Mouse (Mus musculus): ENCODE results near the gene Gna13.

The Gna13 gene

GRCm38 (mm10) chr11:109375412-109375811, 12.8 kb downstream of the Gna13 start:
- DNase-seq (ENCODE audit: low spot score in 2 of 2): no peak

GRCm38 (mm10) chr11:109376484-109377143, 14.0 kb downstream of the Gna13 start:
- DNase-seq (ENCODE audit: low spot score in 2 of 2): no peak

GRCm38 (mm10) chr11:109377477-109377876, 14.8 kb downstream of the Gna13 start:
- no peak for DNase-seq (ENCODE audit: low spot score in 2 of 2)

GRCm38 (mm10) chr11:109378051-109378450, 15.4 kb downstream of the Gna13 start:
- DNase-seq (ENCODE audit: low spot score in 2 of 2): no peak

DNA sequence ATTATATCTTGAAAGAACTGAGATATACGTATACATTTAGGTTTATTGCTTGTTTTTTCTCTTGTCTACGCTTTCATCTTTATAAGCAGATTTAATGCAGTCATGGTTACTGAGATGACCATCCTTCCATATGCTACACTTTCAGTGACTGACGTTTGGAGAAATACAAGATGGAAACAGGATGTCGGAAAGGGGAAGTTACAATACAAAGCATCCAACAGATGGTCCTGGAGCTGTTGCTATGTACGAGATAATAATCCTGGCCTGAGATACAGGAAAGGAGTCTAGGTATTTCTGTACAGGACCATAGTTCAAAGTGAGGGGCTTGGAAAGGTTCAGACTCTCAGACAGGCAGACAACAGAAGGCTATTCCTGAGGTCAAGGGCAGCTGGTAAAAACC, 18.0 kb downstream of the Gna13 start:
- DNase-seq (ENCODE audit: low spot score in 2 of 2): no peak

DNA sequence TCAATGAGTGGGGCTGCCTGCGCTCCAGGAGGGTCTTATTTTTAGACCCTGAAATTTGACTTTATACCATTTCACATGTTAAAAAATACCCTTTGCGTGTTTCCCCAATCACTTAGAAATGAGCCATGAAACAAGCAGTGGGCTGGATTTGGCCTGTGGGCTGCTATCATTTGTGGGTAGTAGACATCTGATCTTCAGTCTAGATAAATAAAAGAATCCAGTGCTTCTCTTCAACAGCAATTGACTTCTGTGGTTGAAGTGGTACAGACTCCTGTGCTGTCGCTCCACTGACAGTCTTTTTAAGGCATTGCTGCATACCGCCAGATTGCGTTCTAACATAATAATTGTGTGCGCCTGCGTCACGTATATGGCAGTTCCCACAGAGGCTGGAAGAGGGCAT, 22.7 kb downstream of the Gna13 start:
- no peak for DNase-seq (ENCODE audit: low spot score in 2 of 2)

- DNase-seq (ENCODE audit: low spot score in 2 of 2): no peak
Measured at GRCm38 (mm10) chr11:109389046-109389445, 26.4 kb downstream of the Gna13 start.

- no peak for DNase-seq (ENCODE audit: low spot score in 2 of 2)
Measured at GRCm38 (mm10) chr11:109391200-109391599, 28.6 kb downstream of the Gna13 start.

DNA sequence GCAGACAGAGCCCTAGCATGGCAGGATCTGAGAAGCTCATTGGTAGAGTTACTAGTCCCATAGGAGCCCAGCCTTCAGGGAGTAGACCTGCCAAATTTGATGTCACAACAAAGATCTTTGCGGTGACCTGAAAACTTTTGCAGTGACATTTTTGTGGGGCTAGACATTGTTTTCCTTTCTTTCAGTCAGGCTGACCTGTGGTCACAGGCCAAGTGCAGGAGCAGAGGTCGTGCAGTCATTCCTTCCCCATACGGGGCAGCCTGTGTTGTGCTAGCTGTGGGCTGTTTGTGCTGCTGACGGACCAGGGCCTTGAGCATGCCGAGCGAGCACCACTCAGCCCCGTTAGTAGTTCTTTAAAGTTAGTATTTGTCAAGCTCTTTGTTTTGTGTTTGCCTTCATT, 29.1 kb downstream of the Gna13 start:
- DNase-seq (ENCODE audit: low spot score in 2 of 2): no peak

GRCm38 (mm10) chr11:109392601-109393000, 30.0 kb downstream of the Gna13 start:
- no peak for DNase-seq (ENCODE audit: low spot score in 2 of 2)

DNA sequence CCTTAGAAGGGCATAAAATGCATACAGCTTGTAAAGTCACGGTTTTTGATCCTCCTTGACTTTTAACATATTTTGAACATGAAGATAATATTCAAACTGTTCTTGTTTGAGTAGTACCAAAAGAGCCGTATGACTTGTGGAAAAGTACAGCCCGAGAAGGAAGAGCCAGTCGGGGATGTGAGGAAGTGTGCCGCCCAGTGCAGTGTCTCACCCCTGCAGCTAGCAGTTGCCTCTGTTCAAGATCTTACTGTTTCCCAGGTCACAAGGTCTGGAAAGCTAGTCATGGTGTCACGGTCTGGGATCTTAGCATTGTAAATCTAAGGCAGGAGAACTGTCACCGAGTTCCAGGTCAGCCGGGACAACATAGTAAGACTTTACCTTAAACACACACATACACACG, 32.1 kb downstream of the Gna13 start:
- no peak for DNase-seq (ENCODE audit: low spot score in 2 of 2)

GRCm38 (mm10) chr11:109395291-109395690, 32.7 kb downstream of the Gna13 start:
- DNase-seq (ENCODE audit: low spot score in 2 of 2): no peak

DNA sequence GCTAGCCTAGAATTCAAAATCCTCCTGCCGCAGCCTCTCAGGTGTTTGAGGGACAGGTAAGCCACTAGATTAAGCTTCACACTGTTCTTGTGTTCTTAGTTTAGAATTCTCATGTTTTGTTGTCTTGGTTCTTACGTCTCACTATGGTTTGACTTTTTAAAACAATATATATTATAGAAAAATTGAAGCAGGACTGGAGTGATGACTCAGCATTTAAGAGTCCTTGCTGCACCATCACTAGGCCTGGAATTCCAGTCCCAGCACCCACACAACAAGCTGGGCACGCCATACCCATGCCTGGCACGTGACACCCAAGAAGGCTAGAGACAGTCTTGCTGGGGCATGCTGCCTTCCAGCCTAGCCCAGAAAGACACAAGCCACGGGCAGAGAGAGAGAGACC, 43.8 kb downstream of the Gna13 start:
- no peak for DNase-seq (ENCODE audit: low spot score in 2 of 2)

DNA sequence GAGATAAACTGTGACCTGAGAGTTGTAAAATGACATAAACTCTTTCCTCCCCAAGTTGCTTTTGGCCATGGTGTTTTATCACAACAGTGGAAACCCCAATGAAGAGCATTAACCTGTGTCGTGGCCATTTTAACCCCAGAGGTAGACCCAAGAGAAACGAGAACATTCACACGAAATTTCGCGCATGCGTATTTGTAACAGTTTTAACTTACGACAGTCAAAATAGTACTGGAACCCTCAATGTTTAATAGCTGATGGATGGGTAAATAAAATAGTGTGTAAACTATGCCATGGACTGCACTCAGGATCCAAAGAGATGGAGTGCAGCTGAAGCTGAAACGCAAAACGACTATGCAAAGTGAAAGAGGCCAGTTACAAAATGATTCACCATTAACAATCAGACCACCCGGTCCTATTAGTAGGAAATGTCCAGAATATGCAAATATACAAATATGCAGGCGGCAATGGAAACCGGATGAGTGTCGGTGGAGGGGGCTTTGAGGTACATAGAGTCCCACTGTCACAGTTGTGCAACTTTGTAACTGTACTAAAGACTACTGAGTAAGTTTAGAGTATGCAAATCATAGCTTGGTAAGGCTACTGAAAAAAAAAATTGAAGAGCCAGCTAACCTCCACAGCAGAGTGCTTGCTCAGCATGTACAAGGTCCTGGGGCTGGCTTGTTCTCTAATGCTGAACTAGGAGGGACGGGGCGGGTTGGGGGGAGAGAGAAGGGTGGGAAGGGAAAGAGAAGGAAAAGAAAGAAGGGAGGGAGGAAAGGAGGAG, 47.8 kb downstream of the Gna13 start:
- DNase-seq (ENCODE audit: low spot score in 2 of 2): no peak

GRCm38 (mm10) chr11:109413617-109414016, 51.0 kb downstream of the Gna13 start, which contains the start of gene 9930022D16Rik:
TSS of gene 9930022D16Rik (plus strand) at chr11:109413917.
- DNase-seq (ENCODE audit: low spot score in 2 of 2): no peak

GRCm38 (mm10) chr11:109414802-109415201, 52.2 kb downstream of the Gna13 start:
- no peak for DNase-seq (ENCODE audit: low spot score in 2 of 2)

DNA sequence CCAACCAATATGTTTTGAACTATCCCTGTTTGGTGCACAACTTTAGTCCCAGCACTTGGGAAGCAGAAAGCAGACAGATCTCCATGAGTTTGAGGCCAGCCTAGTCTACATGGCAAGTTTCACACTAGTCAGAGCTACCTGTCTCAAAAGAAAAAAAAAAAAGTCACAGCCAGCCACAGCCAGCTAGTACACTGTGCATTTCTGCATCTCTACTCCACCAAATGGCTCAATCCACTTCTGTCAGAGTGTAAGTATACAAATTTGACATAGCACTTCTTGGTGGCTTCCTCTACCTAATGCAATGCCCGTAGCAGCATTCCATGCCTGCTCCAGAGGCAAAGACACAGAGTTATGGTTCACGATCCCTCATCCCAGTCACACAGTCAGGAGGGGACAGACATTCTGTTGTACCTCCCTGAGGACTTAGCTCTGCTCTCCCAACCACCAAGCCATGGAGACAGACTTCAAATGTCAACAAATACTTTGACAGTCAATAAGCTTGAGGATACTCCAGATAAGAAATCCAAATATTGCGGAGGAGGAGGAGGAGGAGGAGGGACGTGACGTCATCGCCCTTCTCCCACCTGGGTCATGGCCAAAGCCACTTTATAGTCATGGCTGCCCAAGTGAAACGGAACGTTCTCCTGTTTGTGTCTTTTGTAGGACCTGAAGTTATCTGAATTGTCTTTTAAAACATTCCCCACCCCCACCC, 54.2 kb downstream of the Gna13 start:
- DNase-seq (ENCODE audit: low spot score in 2 of 2): no peak

DNA sequence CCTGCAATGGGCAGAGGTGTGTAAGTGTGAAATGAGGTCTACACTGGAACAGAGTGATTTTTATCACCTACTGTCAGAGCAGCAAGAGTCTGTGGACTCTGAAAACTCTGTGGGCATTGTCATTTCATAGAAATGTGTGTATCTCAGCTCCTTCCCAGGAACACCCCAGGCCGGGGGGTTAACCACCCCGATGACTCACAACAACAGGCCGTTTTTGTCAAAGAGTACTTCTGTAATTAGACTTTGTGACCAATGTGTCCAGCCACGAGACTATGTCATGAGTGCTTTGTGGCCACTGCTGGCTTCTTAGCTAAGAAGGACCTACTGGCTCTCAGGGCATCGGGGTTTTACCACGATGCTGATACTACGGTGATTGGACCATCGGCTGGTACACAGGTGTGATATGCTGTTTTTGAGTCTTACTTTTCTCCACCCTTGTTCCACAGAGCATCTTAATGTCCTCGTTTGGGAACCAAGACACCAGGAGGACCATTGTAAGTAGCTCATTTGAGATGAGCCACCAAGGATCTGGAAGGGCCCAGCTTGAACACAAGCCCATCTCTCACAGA, 54.9 kb downstream of the Gna13 start:
- no peak for DNase-seq (ENCODE audit: low spot score in 2 of 2)

GRCm38 (mm10) chr11:109419461-109419860, 56.8 kb downstream of the Gna13 start:
- no peak for DNase-seq (ENCODE audit: low spot score in 2 of 2)

DNA sequence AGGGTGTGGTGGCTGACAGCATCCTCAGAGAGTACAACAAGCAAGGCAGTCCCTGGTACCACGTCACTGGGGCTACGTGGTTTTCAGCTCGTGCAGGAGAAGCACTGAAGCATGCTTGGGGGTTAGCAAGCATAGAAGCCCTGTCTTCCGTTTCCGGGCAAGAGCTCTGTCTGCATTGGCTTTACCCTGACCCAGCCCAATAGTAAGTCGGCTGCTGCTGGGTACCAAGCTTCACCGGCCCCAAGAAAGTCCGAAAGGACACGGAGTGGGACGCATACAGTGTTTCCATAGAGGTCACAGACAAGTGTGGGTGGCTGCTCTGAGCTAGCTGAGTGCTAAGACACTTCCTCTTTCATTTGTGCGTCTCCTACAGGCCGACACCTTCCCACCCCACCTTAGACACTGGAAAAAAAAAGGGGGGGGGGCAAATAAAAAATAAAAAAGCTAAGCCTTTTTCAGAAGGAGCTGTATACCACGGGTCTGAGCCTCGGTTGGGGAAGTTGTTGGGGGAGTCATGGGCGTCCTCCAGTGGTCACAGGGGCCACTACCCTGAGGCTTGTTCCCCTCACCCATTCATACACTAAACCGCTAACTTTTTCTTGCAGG, 57.4 kb downstream of the Gna13 start:
- DNase-seq (ENCODE audit: low spot score in 2 of 2): peak; percentile 28 to 75

GRCm38 (mm10) chr11:109420567-109420962, 57.9 kb downstream of the Gna13 start:
- no peak for DNase-seq (ENCODE audit: low spot score in 2 of 2)

- DNase-seq (ENCODE audit: low spot score in 2 of 2): no peak
Measured at GRCm38 (mm10) chr11:109421205-109421604, 58.6 kb downstream of the Gna13 start.
